22 mouse cellular contexts compared by ENCODE assay signal in genomic region chrX:14279312-14279711, GRCm38 (mm10).
A peak's percentile ranks its signal among the peaks of the same experiment; 100 is the strongest.
DNase-seq lines count a peak whose midpoint lies in the region; ATAC-seq and TF ChIP-seq lines count a peak whose summit lies in the region.
"Had no signal": no experiment of that assay in that cellular context is flagged by ENCODE, and none has a peak within 500 bp of the region (broad histone marks: within the 10 kb centered on the region; RNA-seq: fewer than 3 reads in every experiment).

No protein-coding gene starts in this region.

- H3K27ac ChIP-seq in kidney, embryonic 14.5 days (ENCODE audit: low read depth, low read length), result no peak overlapping the region
- no peak overlapping the region for H3K27ac ChIP-seq in kidney, adult 2 months (ENCODE audit: insufficient read depth, low read depth, low read length)
- no peak overlapping the region for H3K27ac ChIP-seq in kidney, embryonic 16.5 days (ENCODE audit: low read length)
- H3K27ac ChIP-seq in midbrain, embryonic 11.5 days (ENCODE audit: low read depth, low read length), result no peak overlapping the region
- no peak overlapping the region for H3K27ac ChIP-seq in midbrain, postnatal 0 days (ENCODE audit: low read depth, low read length)
- H3K27ac ChIP-seq: embryonic facial prominence, embryonic 13.5 days; embryonic facial prominence, embryonic 15.5 days; forebrain, embryonic 10.5 days; forebrain, embryonic 12.5 days had no signal

- no peaks in the 10 kb centered on the region for H3K9me3 ChIP-seq in kidney, embryonic 14.5 days (ENCODE audit: control insufficient read depth, low read length)
- H3K9me3 ChIP-seq in kidney, embryonic 16.5 days (ENCODE audit: low read length), result no peaks in the 10 kb centered on the region
- no peaks in the 10 kb centered on the region for H3K9me3 ChIP-seq in midbrain, embryonic 11.5 days (ENCODE audit: control insufficient read depth, low read length)
- H3K9me3 ChIP-seq in midbrain, postnatal 0 days (ENCODE audit: low read length), result no peaks in the 10 kb centered on the region
- H3K9me3 ChIP-seq: embryonic facial prominence, embryonic 13.5 days; embryonic facial prominence, embryonic 15.5 days; forebrain, embryonic 10.5 days; forebrain, embryonic 12.5 days had no signal

- 48% methylated on average over 2 of the region's 2 CpGs for WGBS in kidney, embryonic 14.5 days
- 18% methylated on average over 2 of the region's 2 CpGs for WGBS in kidney, adult 2 months
- WGBS in kidney, embryonic 16.5 days, result 34% methylated on average over 2 of the region's 2 CpGs
- WGBS in midbrain, embryonic 11.5 days, result 72% methylated on average over 2 of the region's 2 CpGs
- 79% methylated on average over 2 of the region's 2 CpGs for WGBS in midbrain, postnatal 0 days

- H3K27me3 ChIP-seq in kidney, embryonic 14.5 days (ENCODE audit: control insufficient read depth, insufficient read depth, low read length), result no peaks in the 10 kb centered on the region
- no peaks in the 10 kb centered on the region for H3K27me3 ChIP-seq in kidney, adult 2 months (replicated peaks; ENCODE audit: control insufficient read depth, insufficient read depth, low read length)
- no peaks in the 10 kb centered on the region for H3K27me3 ChIP-seq in kidney, embryonic 16.5 days (ENCODE audit: insufficient read depth, low read length)
- H3K27me3 ChIP-seq in midbrain, embryonic 11.5 days (ENCODE audit: control insufficient read depth, insufficient read depth, low read length), result no peaks in the 10 kb centered on the region
- H3K27me3 ChIP-seq in midbrain, postnatal 0 days (ENCODE audit: insufficient read depth, low read length), result no peaks in the 10 kb centered on the region
- H3K27me3 ChIP-seq: embryonic facial prominence, embryonic 13.5 days; embryonic facial prominence, embryonic 15.5 days; forebrain, embryonic 12.5 days had no signal

- no peaks in the 10 kb centered on the region for H3K36me3 ChIP-seq in kidney, embryonic 14.5 days (ENCODE audit: control insufficient read depth, insufficient read depth, low read length)
- H3K36me3 ChIP-seq in kidney, adult 2 months (ENCODE audit: control insufficient read depth, insufficient read depth, low read length), result no peaks in the 10 kb centered on the region
- H3K36me3 ChIP-seq in kidney, embryonic 16.5 days (ENCODE audit: insufficient read depth, low read length), result no peaks in the 10 kb centered on the region
- no peaks in the 10 kb centered on the region for H3K36me3 ChIP-seq in midbrain, embryonic 11.5 days (ENCODE audit: control insufficient read depth, insufficient read depth, low read length)
- H3K36me3 ChIP-seq in midbrain, postnatal 0 days (ENCODE audit: insufficient read depth, low read length), result no peaks in the 10 kb centered on the region
- H3K36me3 ChIP-seq: embryonic facial prominence, embryonic 13.5 days; embryonic facial prominence, embryonic 15.5 days; forebrain, embryonic 10.5 days; forebrain, embryonic 12.5 days had no signal

- TF ChIP-seq CTCF in kidney, adult 2 months (conservative IDR thresholded peaks at IDR 0.05; ENCODE audit: insufficient read depth, insufficient read length, low read depth, low read length), result no peak
- no peak for TF ChIP-seq CTCF in midbrain, postnatal 0 days (IDR thresholded peaks at IDR 0.05)

- no peak overlapping the region for H3K4me3 ChIP-seq in kidney, embryonic 14.5 days (ENCODE audit: low read length)
- no peak overlapping the region for H3K4me3 ChIP-seq in kidney, adult 2 months (ENCODE audit: insufficient read depth, low read depth, low read length)
- H3K4me3 ChIP-seq in kidney, embryonic 16.5 days (ENCODE audit: low read length), result no peak overlapping the region
- no peak overlapping the region for H3K4me3 ChIP-seq in midbrain, embryonic 11.5 days (ENCODE audit: low read depth, low read length)
- H3K4me3 ChIP-seq in midbrain, postnatal 0 days (ENCODE audit: low read depth, low read length), result no peak overlapping the region
- H3K4me3 ChIP-seq: embryonic facial prominence, embryonic 13.5 days; embryonic facial prominence, embryonic 15.5 days; erythroblast, embryonic 14.5 days; forebrain, embryonic 10.5 days; forebrain, embryonic 12.5 days had no signal

- no peak overlapping the region for H3K9ac ChIP-seq in kidney, embryonic 14.5 days (ENCODE audit: low read depth, low read length)
- H3K9ac ChIP-seq in kidney, embryonic 16.5 days (replicated peaks; ENCODE audit: low read length), result no peak overlapping the region
- H3K9ac ChIP-seq in midbrain, embryonic 11.5 days (ENCODE audit: low read length), result no peak overlapping the region
- no peak overlapping the region for H3K9ac ChIP-seq in midbrain, postnatal 0 days (replicated peaks; ENCODE audit: low read length, poor library complexity, severe bottlenecking)
- H3K9ac ChIP-seq: embryonic facial prominence, embryonic 13.5 days; embryonic facial prominence, embryonic 15.5 days; forebrain, embryonic 12.5 days had no signal

- no peaks in the 10 kb centered on the region for H3K4me1 ChIP-seq in kidney, embryonic 14.5 days (ENCODE audit: control insufficient read depth, insufficient read depth, low read length)
- no peaks in the 10 kb centered on the region for H3K4me1 ChIP-seq in kidney, adult 2 months (ENCODE audit: control insufficient read depth, insufficient read depth, low read length)
- no peaks in the 10 kb centered on the region for H3K4me1 ChIP-seq in kidney, embryonic 16.5 days (ENCODE audit: insufficient read depth, low read length)
- no peaks in the 10 kb centered on the region for H3K4me1 ChIP-seq in midbrain, embryonic 11.5 days (ENCODE audit: control insufficient read depth, insufficient read depth, low read length)
- H3K4me1 ChIP-seq in midbrain, postnatal 0 days (ENCODE audit: insufficient read depth, low read length), result no peaks in the 10 kb centered on the region
- H3K4me1 ChIP-seq: embryonic facial prominence, embryonic 13.5 days; embryonic facial prominence, embryonic 15.5 days; forebrain, embryonic 10.5 days; forebrain, embryonic 12.5 days had no signal

- no peak for TF ChIP-seq POLR2A in kidney, adult 2 months (IDR thresholded peaks at IDR 0.05; ENCODE audit: low read depth, low read length)

- DNase-seq in kidney, adult 2 months, result no peak
- no peak for DNase-seq in kidney, adult 8-10 months
- peak; percentile 47 for DNase-seq in midbrain, embryonic 11.5 days (ENCODE audit: low spot score, missing footprints)
- DNase-seq in midbrain, postnatal 0 days (ENCODE audit: low spot score), result no peak
- DNase-seq: adrenal gland, adult 2 months; adrenal gland, postnatal 10 days; adrenal gland, postnatal 25 days; cerebellum, adult 11 months; cerebellum, adult 18-20 months; cerebellum, adult 8-10 months; cerebellum, adult 9-11 months; cerebellum, postnatal 14 days; cerebellum, postnatal 36 days; embryo, embryonic 11 days had no signal

- no peak overlapping the region for H3K4me2 ChIP-seq in kidney, embryonic 14.5 days (replicated peaks; ENCODE audit: low read depth, low read length)
- no peak overlapping the region for H3K4me2 ChIP-seq in kidney, embryonic 16.5 days (replicated peaks; ENCODE audit: low read depth, low read length)
- no peak overlapping the region for H3K4me2 ChIP-seq in midbrain, embryonic 11.5 days
- H3K4me2 ChIP-seq in midbrain, postnatal 0 days (ENCODE audit: low read depth, low read length, poor library complexity, severe bottlenecking), result no peak overlapping the region
- H3K4me2 ChIP-seq: embryonic facial prominence, embryonic 13.5 days; embryonic facial prominence, embryonic 15.5 days; forebrain, embryonic 12.5 days had no signal

- ATAC-seq in kidney, embryonic 14.5 days (ENCODE audit: low FRiP score, low TSS enrichment), result peak; percentile 72; the same call in 1 of the 2 replicates
- peak; percentile 31; the same call in 1 of the 2 replicates for ATAC-seq in kidney, embryonic 16.5 days (ENCODE audit: low FRiP score, low TSS enrichment)
- ATAC-seq in midbrain, embryonic 11.5 days (ENCODE audit: low FRiP score), result no peak
- ATAC-seq in midbrain, postnatal 0 days (ENCODE audit: low FRiP score), result no peak
- ATAC-seq: forebrain, embryonic 14.5 days had no signal

Comparison
In these comparisons a context has a peak if more than half of its experiments do, and no peak if none do; other contexts are left out.
1. ATAC-seq: peak in kidney, embryonic 14.5 days (single experiment) and kidney, embryonic 16.5 days (single experiment); none in midbrain, embryonic 11.5 days (single experiment) and midbrain, postnatal 0 days (single experiment).